Mouse (Mus musculus): ENCODE data around the gene Gch1.

- TF ChIP-seq CTCF (IDR thresholded peaks at IDR 0.05; ENCODE audit: extremely low read depth, insufficient read depth, insufficient read length, insufficient replicate concordance): no peak
- no peak for TF ChIP-seq POLR2A (IDR thresholded peaks at IDR 0.05; ENCODE audit: low read depth, low read length)
Observed at GRCm38 (mm10) chr14:47197340-47197739, 8.1 kb upstream of the Gch1 start.

Measured in spleen, adult 2 months (tissue).